Mouse (Mus musculus): Measurements from ENCODE around the gene Tlr3. TPM values are rescaled to one million over a fixed set of nuclear protein-coding genes. Genes with fewer than 3 reads are reported as not detected.

Tlr3 gene
- polyA plus RNA-seq, 1 experiment from 2014 or later, result 1.9 TPM

GRCm38 (mm10) chr8:45363220-45363619, 47.7 kb downstream of the Tlr3 start:
- Histone ChIP-seq H3K27me3 (ENCODE audit: control insufficient read depth, insufficient read depth, low read length) (no peaks in the 10 kb centered on the region), H3K9ac (ENCODE audit: low read depth, low read length) (no peak overlapping the region), H3K4me1 (ENCODE audit: control insufficient read depth, insufficient read depth, low read length) (no peaks in the 10 kb centered on the region), H3K36me3 (ENCODE audit: control insufficient read depth, insufficient read depth, low read length) (no peaks in the 10 kb centered on the region), H3K4me2 (no peak overlapping the region), H3K27ac (ENCODE audit: low read depth, low read length) (no peak overlapping the region), H3K9me3 (replicated peaks; ENCODE audit: control insufficient read depth, low read length) (no peaks in the 10 kb centered on the region), H3K4me3 (ENCODE audit: low read depth, low read length) (no peak overlapping the region)
- 61% methylated on average over 1 of the region's 1 CpGs for WGBS (ENCODE audit: insufficient replicate concordance)
- no peak for ATAC-seq (replicated peaks; ENCODE audit: insufficient number of reproducible peaks, low FRiP score, low TSS enrichment)

GRCm38 (mm10) chr8:45362323-45362722, 48.6 kb downstream of the Tlr3 start:
- no peak for ATAC-seq (replicated peaks; ENCODE audit: insufficient number of reproducible peaks, low FRiP score, low TSS enrichment)
- Histone ChIP-seq H3K4me1 (ENCODE audit: control insufficient read depth, insufficient read depth, low read length) (no peaks in the 10 kb centered on the region), H3K36me3 (ENCODE audit: control insufficient read depth, insufficient read depth, low read length) (no peaks in the 10 kb centered on the region), H3K27me3 (ENCODE audit: control insufficient read depth, insufficient read depth, low read length) (no peaks in the 10 kb centered on the region), H3K9ac (ENCODE audit: low read depth, low read length) (no peak overlapping the region), H3K27ac (ENCODE audit: low read depth, low read length) (no peak overlapping the region), H3K9me3 (replicated peaks; ENCODE audit: control insufficient read depth, low read length) (no peaks in the 10 kb centered on the region), H3K4me3 (ENCODE audit: low read depth, low read length) (no peak overlapping the region), H3K4me2 (no peak overlapping the region)
- 56% methylated on average over 6 of the region's 6 CpGs for WGBS (ENCODE audit: insufficient replicate concordance)

- no peaks in the 10 kb centered on the region for H3K4me1 ChIP-seq (ENCODE audit: control insufficient read depth, insufficient read depth, low read length)
- peak overlapping the region; percentile 69; the same call in 1 of the 2 replicates for H3K4me3 ChIP-seq (ENCODE audit: low read depth, low read length)
- H3K36me3 ChIP-seq (ENCODE audit: control insufficient read depth, insufficient read depth, low read length), result no peaks in the 10 kb centered on the region
- H3K9me3 ChIP-seq (replicated peaks; ENCODE audit: control insufficient read depth, low read length), result no peaks in the 10 kb centered on the region
- ATAC-seq (replicated peaks; ENCODE audit: insufficient number of reproducible peaks, low FRiP score, low TSS enrichment), result no peak
- H3K4me2 ChIP-seq, result peak overlapping the region; percentile 90
- H3K9ac ChIP-seq (ENCODE audit: low read depth, low read length), result 0 out of 2 replicates have a peak overlapping the region, but pooled peaks have one; percentile 77
- 77% methylated on average over 6 of the region's 6 CpGs for WGBS (ENCODE audit: insufficient replicate concordance)
- H3K27me3 ChIP-seq (ENCODE audit: control insufficient read depth, insufficient read depth, low read length), result no peaks in the 10 kb centered on the region
- no peak overlapping the region for H3K27ac ChIP-seq (ENCODE audit: low read depth, low read length)
Observed at GRCm38 (mm10) chr8:45359091-45359605, 51.7 kb downstream of the Tlr3 start.

GRCm38 (mm10) chr8:45358132-45358918, 52.6 kb downstream of the Tlr3 start:
- Histone ChIP-seq H3K9me3 (replicated peaks; ENCODE audit: control insufficient read depth, low read length) (no peaks in the 10 kb centered on the region), H3K4me2 (peak overlapping the region; percentile 90), H3K9ac (ENCODE audit: low read depth, low read length) (peak overlapping the region; percentile 77), H3K27ac (ENCODE audit: low read depth, low read length) (peak overlapping the region; percentile 15; the same call in 1 of the 2 replicates), H3K27me3 (ENCODE audit: control insufficient read depth, insufficient read depth, low read length) (no peaks in the 10 kb centered on the region), H3K4me3 (ENCODE audit: low read depth, low read length) (peak overlapping the region; percentile 69), H3K4me1 (ENCODE audit: control insufficient read depth, insufficient read depth, low read length) (no peaks in the 10 kb centered on the region), H3K36me3 (ENCODE audit: control insufficient read depth, insufficient read depth, low read length) (no peaks in the 10 kb centered on the region)
- peak; percentile 49; the same call in 1 of the 2 replicates for ATAC-seq (replicated peaks; ENCODE audit: insufficient number of reproducible peaks, low FRiP score, low TSS enrichment)
- 3% methylated on average over 48 of the region's 49 CpGs for WGBS (ENCODE audit: insufficient replicate concordance)

GRCm38 (mm10) chr8:45355809-45356208, 55.1 kb downstream of the Tlr3 start:
- WGBS (ENCODE audit: insufficient replicate concordance), result 84% methylated on average over 6 of the region's 6 CpGs
- H3K27ac ChIP-seq (ENCODE audit: low read depth, low read length), result no peak overlapping the region
- no peak for ATAC-seq (replicated peaks; ENCODE audit: insufficient number of reproducible peaks, low FRiP score, low TSS enrichment)

More at GRCm38 (mm10) chr8:45355809-45356208, 55.1 kb downstream of the Tlr3 start:
- Histone ChIP-seq H3K9ac (ENCODE audit: low read depth, low read length) (no peak overlapping the region), H3K9me3 (replicated peaks; ENCODE audit: control insufficient read depth, low read length) (no peaks in the 10 kb centered on the region), H3K4me2 (no peak overlapping the region), H3K27me3 (ENCODE audit: control insufficient read depth, insufficient read depth, low read length) (no peaks in the 10 kb centered on the region), H3K4me1 (ENCODE audit: control insufficient read depth, insufficient read depth, low read length) (no peaks in the 10 kb centered on the region), H3K4me3 (ENCODE audit: low read depth, low read length) (no peak overlapping the region), H3K36me3 (ENCODE audit: control insufficient read depth, insufficient read depth, low read length) (no peaks in the 10 kb centered on the region)

Other genes with a start within 250 kb of the Tlr3 start
- not detected in 2 replicates for gene F11, start 149.0 kb downstream of the Tlr3 start, polyA plus RNA-seq (2014; fragmentation: Nextera tagmentation; extraction: Ambion mirVana)
- not detected in 2 replicates for gene Klkb1, start 116.2 kb downstream of the Tlr3 start, polyA plus RNA-seq (2014; fragmentation: Nextera tagmentation; extraction: Ambion mirVana)
- gene Gm45753, start 102.6 kb downstream of the Tlr3 start, polyA plus RNA-seq (2014; fragmentation: Nextera tagmentation; extraction: Ambion mirVana), result not detected in 2 replicates
- gene Cyp4v3, start 77.9 kb downstream of the Tlr3 start, polyA plus RNA-seq (2014; fragmentation: Nextera tagmentation; extraction: Ambion mirVana), result 0.44 and 0.51 TPM in 2 replicates
- 5.0 and 6.3 TPM in 2 replicates for gene Fam149a, start 28.8 kb downstream of the Tlr3 start, polyA plus RNA-seq (2014; fragmentation: Nextera tagmentation; extraction: Ambion mirVana)
- gene Sorbs2, start 96.7 kb upstream of the Tlr3 start, polyA plus RNA-seq (2014; fragmentation: Nextera tagmentation; extraction: Ambion mirVana), result 325 and 363 TPM in 2 replicates